Mouse (Mus musculus): ENCODE data around the gene Mrpl33.

GRCm38 (mm10) chr5:31699397-31699796 is 102.7 kb downstream of the Mrpl33 start:
- TF ChIP-seq EP300 (IDR thresholded peaks at IDR 0.05; ENCODE audit: insufficient read depth, low read depth, low read length), result no peak
- TF ChIP-seq POLR2A (IDR thresholded peaks at IDR 0.05; ENCODE audit: insufficient read depth, low read depth, low read length), result no peak
- no peak for TF ChIP-seq CTCF (IDR thresholded peaks at IDR 0.05)
